Mouse (Mus musculus): ENCODE data around the gene Clybl.

Gene Clybl

DNA sequence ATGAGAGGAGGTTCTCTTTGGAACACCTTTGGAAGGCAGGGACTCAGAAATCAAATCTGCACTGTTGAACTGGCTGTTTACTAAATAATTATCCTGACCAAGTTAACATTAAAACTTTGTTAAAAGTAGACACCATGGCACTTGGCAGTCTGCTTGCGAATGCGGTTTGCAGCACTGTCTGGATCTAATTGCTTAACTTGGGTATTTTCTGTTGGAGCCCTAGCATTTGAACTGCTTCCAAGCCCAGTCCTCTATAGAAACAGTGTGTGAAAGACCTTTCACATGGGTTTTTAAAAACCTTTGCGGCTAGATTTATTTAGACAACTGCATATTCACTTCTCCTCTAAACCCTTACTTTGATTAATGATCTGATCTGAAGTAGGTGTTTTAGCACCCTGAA, 242.9 kb downstream of the Clybl start:
- no peak for DNase-seq (ENCODE audit: low spot score in 2 of 2)

DNA sequence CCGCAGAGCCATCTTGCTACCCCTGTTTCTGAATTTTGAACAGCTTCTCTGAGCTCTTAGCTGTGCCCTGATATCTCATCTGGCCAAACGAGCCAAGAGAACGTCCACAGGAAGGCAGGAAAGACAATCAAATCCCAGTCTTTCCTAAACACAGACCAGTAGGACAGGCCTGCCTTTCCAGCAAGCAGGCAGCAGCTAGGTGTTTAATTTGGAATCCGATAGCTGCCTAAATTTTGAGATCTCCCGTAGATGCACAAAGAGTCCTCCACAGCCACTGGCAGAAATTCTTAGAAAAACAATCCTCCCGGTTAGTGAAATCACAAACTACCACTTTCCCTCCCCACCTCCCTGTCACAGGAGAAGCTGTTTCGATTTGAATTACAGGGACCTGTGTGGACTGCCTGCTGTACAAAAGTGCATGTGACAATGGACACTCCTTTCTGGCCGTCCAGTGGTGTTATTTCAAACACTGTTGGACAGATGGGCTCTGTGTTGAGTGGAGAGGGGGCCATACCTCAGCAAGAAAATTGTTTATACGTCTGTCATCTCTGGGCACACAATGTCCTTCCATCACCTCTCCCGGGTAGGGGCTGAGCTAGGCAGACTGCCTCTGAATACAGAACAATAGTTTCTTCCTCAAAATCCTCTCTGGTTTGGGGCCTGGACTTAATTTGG, 245.2 kb downstream of the Clybl start:
- no peak for DNase-seq (ENCODE audit: low spot score in 2 of 2)

GRCm38 (mm10) chr14:122427204-122427560, 245.7 kb downstream of the Clybl start:
- no peak for DNase-seq (ENCODE audit: low spot score in 2 of 2)

- no peak for DNase-seq (ENCODE audit: low spot score in 2 of 2)
Measured at GRCm38 (mm10) chr14:122427654-122428053, 246.2 kb downstream of the Clybl start.

GRCm38 (mm10) chr14:122432558-122432957, 251.1 kb downstream of the Clybl start:
- no peak for DNase-seq (ENCODE audit: low spot score in 2 of 2)

GRCm38 (mm10) chr14:122434039-122434438, 252.5 kb downstream of the Clybl start:
- no peak for DNase-seq (ENCODE audit: low spot score in 2 of 2)

GRCm38 (mm10) chr14:122436850-122437249, 255.3 kb downstream of the Clybl start:
- no peak for DNase-seq (ENCODE audit: low spot score in 2 of 2)

GRCm38 (mm10) chr14:122449601-122450495, 268.3 kb downstream of the Clybl start:
- no peak for DNase-seq (ENCODE audit: low spot score in 2 of 2)

DNA sequence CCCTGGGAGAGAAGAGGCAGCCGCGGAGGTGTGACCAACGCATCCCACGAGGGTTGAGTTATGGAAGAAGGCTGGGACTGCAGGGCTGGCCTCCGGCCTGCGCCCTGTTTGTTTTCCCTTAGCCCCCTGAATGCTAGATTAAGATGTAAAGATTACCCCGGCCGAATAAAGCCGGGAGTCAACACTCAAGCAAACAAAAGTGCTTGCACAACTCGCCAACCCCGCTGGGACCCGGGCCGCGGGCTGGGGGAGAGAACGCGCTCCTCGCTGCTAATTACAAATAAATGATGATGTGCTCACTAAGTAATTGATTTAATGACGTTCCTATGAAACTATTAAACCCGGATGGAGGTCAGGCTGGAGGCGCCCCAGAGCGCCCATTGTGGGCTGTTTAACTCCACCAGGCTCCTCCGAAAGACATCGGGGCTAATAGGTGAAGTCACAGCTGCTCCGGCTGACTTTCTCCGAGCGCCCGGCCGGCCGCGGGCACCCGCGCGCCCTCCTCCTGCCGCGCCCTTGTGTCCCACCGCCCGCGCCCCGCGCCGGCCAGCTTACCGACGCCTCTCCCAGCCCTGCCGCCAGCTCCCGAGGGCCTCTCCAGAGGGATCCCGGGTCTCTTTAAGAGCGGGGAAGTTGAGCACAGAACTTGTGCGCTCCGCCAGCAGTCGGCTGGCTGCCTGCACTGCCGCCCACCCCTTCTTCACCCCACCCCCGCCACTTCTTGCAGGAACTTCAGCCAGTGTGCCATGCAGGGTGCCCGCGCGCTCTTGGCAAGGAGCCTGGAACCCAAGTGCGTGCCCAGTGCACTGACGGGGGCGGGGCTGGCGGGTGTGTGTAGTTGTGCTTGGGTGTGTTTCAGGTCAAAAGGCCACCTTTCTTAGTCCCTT, 269.2 kb downstream of the Clybl start, which contains the start of gene Gm5089:
Gene Gm5089, minus strand, starts transcription at position 620 of the 887 bp plus-strand sequence.
- no peak for DNase-seq (ENCODE audit: low spot score in 2 of 2)

DNA sequence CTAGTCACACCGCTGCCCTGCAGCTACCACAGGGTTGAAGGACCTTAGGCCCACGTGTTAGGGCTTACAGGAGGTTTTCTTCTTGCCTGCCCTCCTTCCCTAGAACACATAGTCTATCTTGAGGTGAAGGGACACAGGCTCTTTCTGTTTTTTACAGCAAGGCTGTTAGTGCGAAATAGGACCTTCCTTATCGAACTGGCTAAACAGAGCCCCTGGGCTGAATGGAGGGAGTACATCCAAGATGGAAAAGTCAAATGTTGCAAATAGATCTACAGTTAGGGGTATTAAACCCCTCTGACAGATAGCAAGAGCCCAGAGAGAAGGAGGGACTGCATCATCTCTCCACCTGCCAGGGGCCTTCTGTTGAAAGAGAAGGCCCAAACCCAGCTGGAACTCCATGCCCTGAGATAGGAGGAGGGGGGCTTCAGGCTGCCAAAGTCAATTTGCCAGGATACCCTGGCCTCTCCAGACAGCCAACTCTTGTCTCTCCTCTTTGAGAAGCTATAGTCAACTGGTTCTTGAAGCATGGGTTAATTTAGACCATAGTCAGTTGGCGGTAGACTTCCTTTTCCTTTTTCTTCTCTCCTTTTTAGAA, 270.1 kb downstream of the Clybl start:
- DNase-seq (ENCODE audit: low spot score in 2 of 2): no peak

Measured in spleen, postnatal 10 days (tissue).